Mouse (Mus musculus): Measurements from ENCODE around the gene Tmod4. TPM values are rescaled to one million over a fixed set of nuclear protein-coding genes. Genes with fewer than 3 reads are reported as not detected.

Tmod4 gene
- polyA plus RNA-seq, 1 experiment from 2014 or later: 0.42 TPM

DNA sequence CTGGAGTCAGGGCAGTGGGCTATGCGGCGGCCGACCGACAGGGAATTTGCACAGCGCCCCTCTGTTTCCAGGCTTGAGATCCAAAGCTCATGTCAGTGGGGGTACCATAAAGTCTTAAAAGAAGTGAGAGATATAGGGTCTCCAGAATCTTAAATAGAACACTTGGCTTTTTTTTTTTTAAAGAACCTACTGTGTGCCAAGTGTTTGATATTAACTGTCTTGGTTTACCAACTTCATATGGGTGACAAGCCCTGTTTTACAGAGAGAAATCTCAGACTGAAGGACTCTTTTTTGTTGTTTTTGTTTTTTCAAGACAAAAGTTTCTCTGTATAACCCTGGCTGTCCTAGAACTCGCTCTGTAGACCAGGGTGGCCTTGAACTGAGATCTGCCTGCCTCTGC is 16.5 kb downstream of the Tmod4 start:
- Histone ChIP-seq H3K27me3 (ENCODE audit: control insufficient read depth, insufficient read depth, low read length) (no peaks in the 10 kb centered on the region), H3K4me1 (ENCODE audit: control insufficient read depth, insufficient read depth, low read length) (no peaks in the 10 kb centered on the region), H3K4me3 (ENCODE audit: low read depth, low read length) (no peak overlapping the region), H3K9me3 (replicated peaks; ENCODE audit: control insufficient read depth, low read length) (no peaks in the 10 kb centered on the region), H3K9ac (replicated peaks; ENCODE audit: low read length) (no peak overlapping the region), H3K4me2 (ENCODE audit: low read depth, low read length) (no peak overlapping the region), H3K27ac (replicated peaks; ENCODE audit: low read depth, low read length) (no peak overlapping the region), H3K36me3 (replicated peaks; ENCODE audit: control insufficient read depth, insufficient read depth, low read depth, low read length) (no peaks in the 10 kb centered on the region; the same call in 1 of the 2 replicates)
- DNase-seq (ENCODE audit: low spot score) (no peak), ATAC-seq (replicated peaks; ENCODE audit: insufficient number of reproducible peaks, low FRiP score, low TSS enrichment, low read depth) (no peak)
- WGBS: 96% methylated on average over 6 of the region's 6 CpGs

DNA sequence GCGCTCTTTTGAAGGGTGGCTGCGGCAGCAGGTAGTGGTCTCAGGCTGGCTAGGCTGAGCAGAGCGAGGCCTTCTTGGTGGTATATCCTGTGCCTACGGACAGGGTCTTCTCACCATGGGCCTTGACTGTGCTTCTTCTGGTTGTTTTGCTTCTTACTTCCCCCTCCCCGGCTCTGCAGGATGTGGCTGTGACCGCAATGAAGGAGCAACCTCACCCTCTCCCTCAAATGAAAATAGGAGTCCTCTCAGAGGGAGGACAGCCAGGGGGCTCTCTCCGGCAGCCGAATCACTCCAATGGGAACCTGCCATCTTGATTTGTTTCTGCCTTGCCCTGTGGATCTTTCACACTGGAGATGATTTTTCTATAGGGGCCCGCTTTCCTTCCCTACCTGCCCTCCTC is 17.2 kb downstream of the Tmod4 start:
- no peaks in the 10 kb centered on the region for H3K4me1 ChIP-seq (ENCODE audit: control insufficient read depth, insufficient read depth, low read length)
- no peaks in the 10 kb centered on the region for H3K9me3 ChIP-seq (replicated peaks; ENCODE audit: control insufficient read depth, low read length)
- 91% methylated on average over 9 of the region's 9 CpGs for WGBS
- no peak for ATAC-seq (replicated peaks; ENCODE audit: insufficient number of reproducible peaks, low FRiP score, low TSS enrichment, low read depth)
- no peaks in the 10 kb centered on the region; the same call in 1 of the 2 replicates for H3K36me3 ChIP-seq (replicated peaks; ENCODE audit: control insufficient read depth, insufficient read depth, low read depth, low read length)
- H3K27me3 ChIP-seq (ENCODE audit: control insufficient read depth, insufficient read depth, low read length): no peaks in the 10 kb centered on the region
- H3K27ac ChIP-seq (replicated peaks; ENCODE audit: low read depth, low read length): no peak overlapping the region
- DNase-seq (ENCODE audit: low spot score): no peak
- H3K4me3 ChIP-seq (ENCODE audit: low read depth, low read length): no peak overlapping the region
- no peak overlapping the region for H3K9ac ChIP-seq (replicated peaks; ENCODE audit: low read length)
- H3K4me2 ChIP-seq (ENCODE audit: low read depth, low read length): no peak overlapping the region

DNA sequence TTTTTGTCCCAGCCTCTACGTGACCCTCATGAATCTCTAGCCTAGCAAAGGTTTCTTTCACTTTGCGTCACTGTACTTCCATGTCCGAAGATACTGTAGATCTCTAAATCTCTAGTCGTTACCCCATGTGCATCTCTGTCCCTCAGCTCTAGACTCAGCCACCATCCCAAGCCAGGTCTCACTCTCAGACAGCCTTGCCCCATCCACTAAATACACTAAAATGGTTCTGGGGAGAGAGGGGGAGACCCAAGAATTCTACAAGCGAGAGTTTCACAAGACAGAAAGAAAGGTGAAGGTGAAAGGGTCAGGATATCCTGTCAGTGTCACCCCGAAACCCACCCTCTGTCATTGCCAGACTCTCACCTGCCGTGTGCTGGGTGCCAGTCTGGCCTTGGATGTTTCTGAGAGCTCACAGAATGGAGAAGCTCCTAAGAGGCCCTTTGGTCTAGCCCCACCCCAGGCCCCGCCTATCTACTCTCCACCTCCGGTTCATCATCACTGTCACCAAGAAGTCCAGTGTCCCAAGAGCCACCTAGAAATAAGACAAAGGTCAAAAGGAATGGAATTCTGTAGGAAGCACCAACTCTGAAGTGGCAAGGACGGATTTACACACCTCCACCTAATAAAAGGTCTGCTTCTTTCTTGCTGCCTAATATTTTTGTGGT is 17.8 kb downstream of the Tmod4 start, which contains the start of gene Tnfaip8l2:
Tnfaip8l2 (minus strand) TSS at position 409 of the 665 bp plus-strand sequence.
- 86% methylated on average over 10 of the region's 10 CpGs for WGBS
- Histone ChIP-seq H3K27me3 (ENCODE audit: control insufficient read depth, insufficient read depth, low read length) (no peaks in the 10 kb centered on the region), H3K9me3 (replicated peaks; ENCODE audit: control insufficient read depth, low read length) (no peaks in the 10 kb centered on the region), H3K9ac (replicated peaks; ENCODE audit: low read length) (no peak within 1 kb of the TSS), H3K36me3 (replicated peaks; ENCODE audit: control insufficient read depth, insufficient read depth, low read depth, low read length) (no peaks in the 10 kb centered on the region; the same call in 1 of the 2 replicates), H3K4me3 (ENCODE audit: low read depth, low read length) (no peak within 1 kb of the TSS), H3K27ac (replicated peaks; ENCODE audit: low read depth, low read length) (no peak within 1 kb of the TSS), H3K4me1 (ENCODE audit: control insufficient read depth, insufficient read depth, low read length) (no peaks in the 10 kb centered on the region), H3K4me2 (ENCODE audit: low read depth, low read length) (no peak within 1 kb of the TSS)
- ATAC-seq (replicated peaks; ENCODE audit: insufficient number of reproducible peaks, low FRiP score, low TSS enrichment, low read depth): no peak
- no peak for DNase-seq (ENCODE audit: low spot score)

DNA sequence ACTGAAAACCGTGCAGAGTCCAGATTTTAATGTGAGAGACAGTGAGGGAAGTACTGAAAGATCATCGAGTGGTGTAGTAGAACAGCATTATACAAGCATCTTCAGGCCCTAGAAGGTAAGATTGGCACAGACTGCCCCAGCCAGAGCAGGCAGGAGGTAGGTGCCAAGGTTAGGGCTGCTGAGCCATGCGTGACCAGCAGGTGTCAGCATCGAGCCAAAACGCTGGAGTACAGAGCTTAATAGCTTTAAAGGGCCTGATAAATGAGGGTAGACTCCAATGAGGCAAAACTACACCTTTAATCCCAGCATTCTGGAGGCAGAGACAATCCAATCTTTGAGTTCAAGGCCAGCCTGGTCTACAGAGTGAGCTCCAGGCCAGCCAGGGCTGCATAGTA is 18.3 kb downstream of the Tmod4 start:
- Histone ChIP-seq H3K36me3 (replicated peaks; ENCODE audit: control insufficient read depth, insufficient read depth, low read depth, low read length) (no peaks in the 10 kb centered on the region; the same call in 1 of the 2 replicates), H3K27me3 (ENCODE audit: control insufficient read depth, insufficient read depth, low read length) (no peaks in the 10 kb centered on the region), H3K4me3 (ENCODE audit: low read depth, low read length) (no peak overlapping the region), H3K4me2 (ENCODE audit: low read depth, low read length) (no peak overlapping the region), H3K27ac (replicated peaks; ENCODE audit: low read depth, low read length) (no peak overlapping the region), H3K4me1 (ENCODE audit: control insufficient read depth, insufficient read depth, low read length) (no peaks in the 10 kb centered on the region), H3K9me3 (replicated peaks; ENCODE audit: control insufficient read depth, low read length) (no peaks in the 10 kb centered on the region), H3K9ac (replicated peaks; ENCODE audit: low read length) (no peak overlapping the region)
- DNase-seq (ENCODE audit: low spot score) (peak; percentile 88), ATAC-seq (replicated peaks; ENCODE audit: insufficient number of reproducible peaks, low FRiP score, low TSS enrichment, low read depth) (0 out of 2 replicates have a peak, but pooled peaks have one; percentile 56)
- 11% methylated on average over 5 of the region's 5 CpGs for WGBS

GRCm38 (mm10) chr3:95147924-95148323 is 23.6 kb downstream of the Tmod4 start:
- no peak overlapping the region for H3K4me3 ChIP-seq (ENCODE audit: low read depth, low read length)
- no peak for DNase-seq (ENCODE audit: low spot score)
- no peak for ATAC-seq (replicated peaks; ENCODE audit: insufficient number of reproducible peaks, low FRiP score, low TSS enrichment, low read depth)
- H3K4me2 ChIP-seq (ENCODE audit: low read depth, low read length): no peak overlapping the region
- no peaks in the 10 kb centered on the region for H3K9me3 ChIP-seq (replicated peaks; ENCODE audit: control insufficient read depth, low read length)
- no peaks in the 10 kb centered on the region for H3K36me3 ChIP-seq (replicated peaks; ENCODE audit: control insufficient read depth, insufficient read depth, low read depth, low read length)
- no peaks in the 10 kb centered on the region for H3K27me3 ChIP-seq (ENCODE audit: control insufficient read depth, insufficient read depth, low read length)
- no peak overlapping the region for H3K27ac ChIP-seq (replicated peaks; ENCODE audit: low read depth, low read length)
- H3K9ac ChIP-seq (replicated peaks; ENCODE audit: low read length): no peak overlapping the region
- no peaks in the 10 kb centered on the region for H3K4me1 ChIP-seq (ENCODE audit: control insufficient read depth, insufficient read depth, low read length)
- 49% methylated on average over 3 of the region's 3 CpGs for WGBS

DNA sequence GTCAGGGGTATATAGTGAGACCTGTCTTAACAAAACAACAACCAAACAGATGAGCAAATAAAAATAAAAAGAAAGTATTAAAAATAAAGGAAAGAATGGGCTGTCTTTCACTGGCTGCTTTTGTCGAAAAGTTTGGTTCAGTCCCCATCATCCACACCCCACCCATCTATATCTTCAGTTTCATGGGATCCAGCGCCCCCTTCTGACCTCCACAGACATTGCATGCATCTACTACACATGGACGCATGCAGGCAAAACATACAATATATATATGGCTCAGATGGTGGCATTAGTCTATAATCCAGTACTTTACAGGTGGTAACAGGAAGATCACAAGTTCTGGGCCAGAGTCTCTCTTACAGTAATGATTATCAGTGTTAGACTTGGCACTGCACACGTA is 29.6 kb downstream of the Tmod4 start:
- H3K9me3 ChIP-seq (replicated peaks; ENCODE audit: control insufficient read depth, low read length): no peaks in the 10 kb centered on the region
- 56% methylated on average over 4 of the region's 4 CpGs for WGBS
- DNase-seq (ENCODE audit: low spot score): no peak
- no peaks in the 10 kb centered on the region; the same call in 1 of the 2 replicates for H3K27me3 ChIP-seq (ENCODE audit: control insufficient read depth, insufficient read depth, low read length)
- H3K4me1 ChIP-seq (ENCODE audit: control insufficient read depth, insufficient read depth, low read length): no peaks in the 10 kb centered on the region
- no peak overlapping the region for H3K9ac ChIP-seq (replicated peaks; ENCODE audit: low read length)
- no peak for ATAC-seq (replicated peaks; ENCODE audit: insufficient number of reproducible peaks, low FRiP score, low TSS enrichment, low read depth)
- no peak overlapping the region for H3K27ac ChIP-seq (replicated peaks; ENCODE audit: low read depth, low read length)
- H3K4me3 ChIP-seq (ENCODE audit: low read depth, low read length): no peak overlapping the region
- H3K4me2 ChIP-seq (ENCODE audit: low read depth, low read length): no peak overlapping the region
- H3K36me3 ChIP-seq (replicated peaks; ENCODE audit: control insufficient read depth, insufficient read depth, low read depth, low read length): no peaks in the 10 kb centered on the region

GRCm38 (mm10) chr3:95159511-95159986 is 35.3 kb downstream of the Tmod4 start:
- Histone ChIP-seq H3K27me3 (ENCODE audit: control insufficient read depth, insufficient read depth, low read length) (no peaks in the 10 kb centered on the region; the same call in 1 of the 2 replicates), H3K9ac (replicated peaks; ENCODE audit: low read length) (peak overlapping the region; percentile 44), H3K4me3 (ENCODE audit: low read depth, low read length) (peak overlapping the region; percentile 68), H3K27ac (replicated peaks; ENCODE audit: low read depth, low read length) (no peak overlapping the region), H3K36me3 (replicated peaks; ENCODE audit: control insufficient read depth, insufficient read depth, low read depth, low read length) (no peaks in the 10 kb centered on the region; the same call in 1 of the 2 replicates), H3K4me1 (ENCODE audit: control insufficient read depth, insufficient read depth, low read length) (no peaks in the 10 kb centered on the region), H3K9me3 (replicated peaks; ENCODE audit: control insufficient read depth, low read length) (no peaks in the 10 kb centered on the region), H3K4me2 (ENCODE audit: low read depth, low read length) (peak overlapping the region; percentile 85)
- 11% methylated on average over 8 of the region's 8 CpGs for whole genome bisulfite sequencing
- ATAC-seq (replicated peaks; ENCODE audit: insufficient number of reproducible peaks, low FRiP score, low TSS enrichment, low read depth) (no peak), DNase-seq (ENCODE audit: low spot score) (no peak)
